Mouse (Mus musculus): ENCODE measurements around the gene Tlk1. TPM values are rescaled to one million over a fixed set of nuclear protein-coding genes. Genes with fewer than 3 reads are reported as not detected.
"Not testable (repeated sequence)": the region's sequence is repeated elsewhere in the genome, so short reads cannot be mapped to it uniquely, and the experiment has no call there.

Gene Tlk1
- polyA plus RNA-seq, 1 experiment from 2014 or later = 28.3 TPM

- Histone ChIP-seq H3K4me3 (no peak overlapping the region), H3K27ac (peak overlapping the region; percentile 63; the same call in 1 of the 2 replicates), H3K4me1 (peaks cover 14% of the 10 kb centered on the region; the same call in 1 of the 2 replicates), H3K36me3 (no peaks in the 10 kb centered on the region), H3K27me3 (ENCODE audit: insufficient read depth, poor library complexity, severe bottlenecking) (no peaks in the 10 kb centered on the region), H3K9me3 (no peaks in the 10 kb centered on the region)
- WGBS = 61% methylated on average over 8 of the region's 8 CpGs
- DNase-seq (ENCODE audit: low spot score) = no peak
Observed at GRCm38 (mm10) chr2:70827780-70828179, 2.3 kb upstream of the Tlk1 start.

GRCm38 (mm10) chr2:70826436-70827230, 1.1 kb upstream of the Tlk1 start:
- Histone ChIP-seq H3K36me3 (no peaks in the 10 kb centered on the region), H3K4me3 (peak overlapping the region; percentile 96; the same call in 1 of the 2 replicates), H3K9me3 (no peaks in the 10 kb centered on the region), H3K4me1 (peaks cover 25% of the 10 kb centered on the region; the same call in 1 of the 2 replicates), H3K27me3 (ENCODE audit: insufficient read depth, poor library complexity, severe bottlenecking) (no peaks in the 10 kb centered on the region), H3K27ac (peak overlapping the region; percentile 100)
- DNase-seq (ENCODE audit: low spot score) = no peak
- 75% methylated on average over 8 of the region's 8 CpGs for WGBS

DNA sequence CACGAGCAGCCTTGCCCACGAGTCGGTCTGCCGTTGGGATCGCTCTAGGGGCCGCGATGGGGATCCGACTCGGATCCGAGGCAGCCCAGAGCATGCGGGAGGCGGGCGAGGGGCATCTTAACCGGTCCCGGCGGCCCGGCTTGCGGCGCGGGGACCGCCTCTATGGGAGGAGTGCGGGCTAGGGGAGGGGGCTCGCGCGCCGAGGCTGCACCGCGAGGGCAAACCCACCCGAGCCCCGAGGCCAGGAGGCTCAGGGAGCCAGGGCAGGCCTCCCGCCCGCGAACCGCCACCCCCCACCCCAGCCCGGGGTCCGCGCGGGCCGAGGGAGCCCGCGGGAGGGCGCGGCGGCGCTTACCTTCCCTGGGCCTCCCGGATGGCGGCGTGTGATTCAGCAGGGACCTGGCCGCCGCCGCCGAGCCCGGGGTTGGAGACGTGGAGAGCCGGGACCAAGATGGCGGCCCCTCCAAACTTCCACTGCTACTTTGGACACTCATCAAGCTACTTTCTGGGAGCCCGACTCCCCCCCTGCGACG, 624 bp downstream of the Tlk1 start:
- Histone ChIP-seq H3K36me3 (no peaks in the 10 kb centered on the region), H3K4me1 (peaks cover 19% of the 10 kb centered on the region; the same call in 1 of the 2 replicates), H3K9me3 (no peaks in the 10 kb centered on the region), H3K27ac (peak overlapping the region; percentile 100), H3K27me3 (ENCODE audit: insufficient read depth, poor library complexity, severe bottlenecking) (no peaks in the 10 kb centered on the region), H3K4me3 (peak overlapping the region; percentile 96)
- peak; percentile 90 for DNase-seq (ENCODE audit: low spot score)
- WGBS = under 1% methylated on average over 59 of the region's 59 CpGs

DNA sequence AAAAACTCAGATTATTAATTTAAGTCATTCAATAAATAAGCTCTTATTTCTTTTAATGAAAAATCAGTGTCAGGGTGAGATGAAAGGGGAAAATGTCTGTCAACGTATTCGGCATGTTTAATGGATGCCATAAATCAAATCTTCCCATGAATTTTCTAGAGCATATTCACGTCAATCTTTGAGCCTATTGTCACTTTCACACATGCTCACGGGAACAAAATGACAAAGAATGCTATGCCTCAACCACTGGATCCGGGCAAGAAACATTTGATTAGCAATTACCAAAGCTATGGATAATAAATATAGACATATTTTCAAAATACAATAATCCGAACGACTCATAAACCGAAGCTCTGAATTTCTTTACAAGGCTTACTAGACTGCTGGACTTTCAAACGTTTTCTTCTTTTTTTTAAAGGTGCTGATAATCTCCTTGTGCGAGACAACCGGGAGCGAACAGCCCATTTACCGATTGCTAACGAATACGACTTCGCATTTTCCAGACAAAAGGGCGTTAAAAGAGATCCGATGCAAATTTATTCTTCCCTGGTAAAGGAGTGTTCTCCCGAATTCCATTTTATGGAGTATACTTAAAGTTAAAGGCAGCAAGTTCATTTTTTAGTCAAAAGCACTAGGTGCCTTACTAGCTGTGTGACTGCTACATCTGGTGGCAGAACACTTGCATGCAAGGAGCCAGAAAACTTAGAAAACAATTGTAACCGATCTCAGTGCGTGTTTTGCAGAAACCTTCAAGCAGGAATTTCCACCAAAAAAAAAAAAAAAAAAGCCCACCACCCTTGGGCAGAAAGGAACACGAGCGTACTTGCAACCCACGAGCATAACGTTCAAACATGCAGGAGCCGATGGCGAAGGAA, 1.4 kb downstream of the Tlk1 start:
- no peaks in the 10 kb centered on the region for H3K36me3 ChIP-seq
- DNase-seq (ENCODE audit: low spot score) = no peak
- peaks cover 19% of the 10 kb centered on the region; the same call in 1 of the 2 replicates for H3K4me1 ChIP-seq
- H3K27ac ChIP-seq = peak overlapping the region; percentile 100
- no peaks in the 10 kb centered on the region for H3K9me3 ChIP-seq
- peak overlapping the region; percentile 96 for H3K4me3 ChIP-seq
- WGBS = 2% methylated on average over 27 of the region's 27 CpGs
- H3K27me3 ChIP-seq (ENCODE audit: insufficient read depth, poor library complexity, severe bottlenecking) = no peaks in the 10 kb centered on the region

GRCm38 (mm10) chr2:70823434-70823833, 2.1 kb downstream of the Tlk1 start:
- no peaks in the 10 kb centered on the region for H3K9me3 ChIP-seq
- no peak overlapping the region for H3K27ac ChIP-seq
- WGBS = 23% methylated on average over 5 of the region's 5 CpGs
- no peak for DNase-seq (ENCODE audit: low spot score)
- peak overlapping the region; percentile 96 for H3K4me3 ChIP-seq
- no peaks in the 10 kb centered on the region for H3K27me3 ChIP-seq (ENCODE audit: insufficient read depth, poor library complexity, severe bottlenecking)
- H3K36me3 ChIP-seq = no peaks in the 10 kb centered on the region
- H3K4me1 ChIP-seq = peaks cover 21% of the 10 kb centered on the region; the same call in 1 of the 2 replicates

- DNase-seq (ENCODE audit: low spot score) = no peak
- 65% methylated on average over 3 of the region's 3 CpGs for WGBS
- Histone ChIP-seq H3K36me3 (no peaks in the 10 kb centered on the region), H3K27ac (no peak overlapping the region), H3K4me3 (no peak overlapping the region), H3K4me1 (peaks cover 9% of the 10 kb centered on the region; the same call in 1 of the 2 replicates), H3K9me3 (no peaks in the 10 kb centered on the region), H3K27me3 (ENCODE audit: insufficient read depth, poor library complexity, severe bottlenecking) (no peaks in the 10 kb centered on the region)
Observed at GRCm38 (mm10) chr2:70816939-70817338, 8.6 kb downstream of the Tlk1 start.

- DNase-seq (ENCODE audit: low spot score) = no peak
- H3K27ac ChIP-seq = no peak overlapping the region
- peaks cover 4% of the 10 kb centered on the region; the same call in 1 of the 2 replicates for H3K4me1 ChIP-seq
- no peaks in the 10 kb centered on the region for H3K9me3 ChIP-seq
- 90% methylated on average over 2 of the region's 2 CpGs for WGBS
- no peaks in the 10 kb centered on the region for H3K36me3 ChIP-seq
- no peak overlapping the region for H3K4me3 ChIP-seq
- no peaks in the 10 kb centered on the region for H3K27me3 ChIP-seq (ENCODE audit: insufficient read depth, poor library complexity, severe bottlenecking)
Observed at GRCm38 (mm10) chr2:70816016-70816415, 9.5 kb downstream of the Tlk1 start.

GRCm38 (mm10) chr2:70813608-70814007, 11.9 kb downstream of the Tlk1 start:
- Histone ChIP-seq H3K27me3 (ENCODE audit: insufficient read depth, poor library complexity, severe bottlenecking) (no peaks in the 10 kb centered on the region), H3K27ac (no peak overlapping the region), H3K36me3 (no peaks in the 10 kb centered on the region), H3K4me1 (peaks cover 13% of the 10 kb centered on the region), H3K4me3 (no peak overlapping the region), H3K9me3 (no peaks in the 10 kb centered on the region)
- 80% methylated on average over 4 of the region's 4 CpGs for WGBS
- DNase-seq (ENCODE audit: low spot score) = no peak

- Histone ChIP-seq H3K4me1 (peaks cover 13% of the 10 kb centered on the region), H3K27me3 (ENCODE audit: insufficient read depth, poor library complexity, severe bottlenecking) (no peaks in the 10 kb centered on the region), H3K36me3 (no peaks in the 10 kb centered on the region), H3K9me3 (no peaks in the 10 kb centered on the region), H3K4me3 (no peak overlapping the region), H3K27ac (no peak overlapping the region)
- WGBS = 81% methylated on average over 3 of the region's 3 CpGs
- no peak for DNase-seq (ENCODE audit: low spot score)
Observed at GRCm38 (mm10) chr2:70811476-70811875, 14.1 kb downstream of the Tlk1 start.

- DNase-seq (ENCODE audit: low spot score) = no peak
- H3K4me3 ChIP-seq = no peak overlapping the region
- peaks cover under 1% of the 10 kb centered on the region for H3K36me3 ChIP-seq
- H3K4me1 ChIP-seq = peaks cover 13% of the 10 kb centered on the region
- no peaks in the 10 kb centered on the region for H3K9me3 ChIP-seq
- H3K27ac ChIP-seq = no peak overlapping the region
- H3K27me3 ChIP-seq (ENCODE audit: insufficient read depth, poor library complexity, severe bottlenecking) = no peaks in the 10 kb centered on the region
- WGBS = 91% methylated on average over 3 of the region's 3 CpGs
Observed at GRCm38 (mm10) chr2:70809921-70810320, 15.6 kb downstream of the Tlk1 start.

- H3K36me3 ChIP-seq = peaks cover 4% of the 10 kb centered on the region
- H3K27me3 ChIP-seq (ENCODE audit: insufficient read depth, poor library complexity, severe bottlenecking) = no peaks in the 10 kb centered on the region
- H3K4me1 ChIP-seq = peaks cover 13% of the 10 kb centered on the region
- no peak overlapping the region for H3K27ac ChIP-seq
- H3K9me3 ChIP-seq = no peaks in the 10 kb centered on the region
- no peak overlapping the region for H3K4me3 ChIP-seq
- DNase-seq (ENCODE audit: low spot score) = no peak
Observed at GRCm38 (mm10) chr2:70808681-70809080, 16.8 kb downstream of the Tlk1 start.

GRCm38 (mm10) chr2:70807678-70808077, 17.9 kb downstream of the Tlk1 start:
- H3K27me3 ChIP-seq (ENCODE audit: insufficient read depth, poor library complexity, severe bottlenecking); H3K4me3 ChIP-seq; DNase-seq (ENCODE audit: low spot score); H3K9me3 ChIP-seq; H3K36me3 ChIP-seq; H3K27ac ChIP-seq: not testable (repeated sequence)
- 74% methylated on average over 3 of the region's 3 CpGs for WGBS
- H3K4me1 ChIP-seq = peaks cover 18% of the 10 kb centered on the region

- no peaks in the 10 kb centered on the region for H3K27me3 ChIP-seq (ENCODE audit: insufficient read depth, poor library complexity, severe bottlenecking)
- H3K4me1 ChIP-seq = peaks cover 27% of the 10 kb centered on the region
- no peak overlapping the region for H3K27ac ChIP-seq
- peaks cover 6% of the 10 kb centered on the region for H3K36me3 ChIP-seq
- no peak overlapping the region for H3K4me3 ChIP-seq
- H3K9me3 ChIP-seq = no peaks in the 10 kb centered on the region
- no peak for DNase-seq (ENCODE audit: low spot score)
- 90% methylated on average over 5 of the region's 5 CpGs for WGBS
Observed at GRCm38 (mm10) chr2:70806020-70806419, 19.5 kb downstream of the Tlk1 start.
